Mouse (Mus musculus) yolk sac, embryonic 10.5 days (tissue): Measurements from ENCODE around the gene Slc39a11.
A peak's percentile ranks its signal among the peaks of the same experiment; 100 is the strongest.

Experiments
- DNase-seq: peaks from one replicate; pipeline ENCODE4 v3.0.0-alpha.2; 2017; ENCODE audit warnings: low spot score

The Slc39a11 gene

DNA sequence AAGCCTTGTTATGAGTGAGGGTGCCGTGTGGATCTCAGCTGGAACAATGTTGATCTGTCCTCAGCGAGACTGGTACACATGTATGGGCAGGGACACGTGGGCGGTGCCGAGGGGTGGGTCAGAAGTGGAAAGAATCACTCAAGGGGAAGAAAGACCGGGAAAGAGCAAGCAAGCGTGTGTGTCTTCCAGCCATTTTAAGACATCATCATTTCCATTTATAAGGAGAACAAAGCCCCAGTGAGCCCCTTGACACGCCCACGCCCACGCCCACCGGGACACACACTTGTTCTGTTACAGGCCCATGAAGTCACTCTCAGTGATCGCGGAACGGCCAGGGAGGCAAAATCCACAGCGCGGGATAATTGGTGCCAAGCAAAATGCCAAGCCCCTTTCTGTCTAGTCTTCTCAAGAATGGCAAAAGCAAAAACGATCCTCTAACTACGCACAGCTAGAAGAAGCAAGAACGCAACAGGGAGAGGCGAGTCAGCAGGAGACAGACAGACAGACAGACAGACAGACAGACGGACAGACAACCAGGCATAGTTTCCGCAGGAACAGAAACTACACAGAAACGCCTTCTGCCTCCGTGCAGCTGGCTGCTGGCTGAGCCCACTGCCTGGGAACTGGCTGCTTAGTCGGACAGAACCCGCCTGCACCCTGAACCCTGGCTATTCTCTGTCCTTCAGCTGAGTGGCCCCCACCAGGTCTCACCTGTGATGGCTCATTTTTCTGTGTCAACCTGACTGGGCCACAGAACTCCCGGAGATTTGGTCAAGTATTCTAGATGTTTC is 364.7 kb downstream of the Slc39a11 start:
- DNase-seq = no peak

DNA sequence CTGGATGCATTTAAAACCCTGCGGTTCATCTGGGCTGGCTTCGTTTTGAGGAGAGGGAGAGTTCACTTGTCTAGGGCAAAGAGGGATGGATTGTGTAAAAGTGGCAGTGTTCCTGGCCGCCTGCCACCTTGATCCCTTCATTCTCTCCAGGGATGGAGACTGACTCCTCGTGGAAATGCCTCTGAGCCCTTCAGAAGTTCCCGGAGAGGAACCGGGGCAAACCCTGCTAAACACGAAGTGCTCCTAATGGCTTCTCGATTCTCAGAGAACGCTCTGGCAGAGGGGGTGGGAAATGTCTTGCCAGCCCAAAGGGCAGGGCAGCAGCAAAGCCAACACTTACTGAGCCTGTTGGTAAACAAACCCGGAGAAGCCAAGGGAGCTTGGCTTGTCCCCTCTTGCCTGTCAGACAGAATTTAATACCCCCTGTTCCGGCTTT is 366.5 kb downstream of the Slc39a11 start:
- no peak for DNase-seq

DNA sequence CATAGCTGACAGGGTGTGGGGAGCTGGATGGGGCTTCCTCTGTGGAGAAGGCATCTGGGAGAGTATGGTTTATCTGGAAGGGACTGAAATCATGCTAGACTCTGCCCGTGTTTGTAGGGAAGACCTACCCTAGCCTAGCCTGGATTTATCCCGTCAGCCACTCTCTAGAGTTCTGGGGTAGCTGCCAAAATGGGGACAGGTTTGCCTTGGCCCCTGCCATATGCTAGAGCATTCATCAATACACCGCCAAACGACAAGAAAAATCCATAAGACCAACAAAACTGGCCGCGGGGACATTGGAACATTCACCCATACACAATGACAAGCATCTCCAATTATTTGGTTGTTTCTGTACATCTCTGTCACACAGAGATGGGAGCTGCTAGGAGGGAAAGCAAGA is 371.6 kb downstream of the Slc39a11 start:
- no peak for DNase-seq

DNA sequence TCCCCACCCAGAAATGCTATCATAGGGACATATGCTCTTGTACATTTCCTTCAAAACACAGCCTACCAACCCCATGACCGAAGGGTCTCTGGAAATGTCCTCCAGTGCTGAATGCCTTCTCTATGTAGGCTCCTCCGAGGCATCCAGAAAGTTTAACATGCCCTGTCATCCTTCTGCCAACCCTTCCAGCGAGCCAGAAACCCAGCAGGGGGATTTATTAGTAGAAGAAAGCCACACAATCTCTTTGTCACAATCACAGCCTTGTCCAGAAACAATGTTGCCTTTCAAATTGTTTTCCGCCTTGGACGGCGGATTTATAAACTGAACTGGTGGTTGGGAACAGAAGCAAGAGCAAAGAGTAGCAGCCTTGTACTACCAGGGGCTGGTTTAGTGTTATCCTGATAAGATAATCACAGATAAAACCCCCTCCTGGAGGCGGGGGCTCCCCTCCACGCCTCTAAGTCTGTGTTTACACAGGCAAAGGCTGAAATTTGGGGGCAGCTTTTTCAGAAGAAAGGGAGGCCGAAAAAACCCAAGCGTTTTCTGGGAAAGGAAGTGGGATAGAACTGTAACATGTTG is 372.8 kb downstream of the Slc39a11 start:
- DNase-seq = no peak

DNA sequence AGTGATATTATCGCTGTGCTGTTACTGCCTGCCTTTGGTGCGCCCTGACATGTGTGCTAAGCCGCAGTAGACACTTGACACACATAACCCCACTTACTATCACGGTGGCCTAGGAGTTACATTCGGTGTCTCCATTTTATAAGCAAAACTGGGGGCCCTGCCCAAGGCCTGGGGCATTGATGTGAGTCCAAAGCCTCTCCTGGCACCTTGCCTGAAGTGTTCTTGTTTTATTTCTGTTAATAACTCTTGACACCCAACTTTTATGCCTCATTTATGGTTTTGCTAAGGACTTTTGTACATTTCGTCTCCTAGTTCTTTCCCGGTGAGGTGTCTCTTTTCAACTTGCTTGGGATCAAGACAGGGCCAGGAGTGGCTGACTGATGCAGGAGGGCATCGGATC is 373.4 kb downstream of the Slc39a11 start:
- DNase-seq = no peak

DNA sequence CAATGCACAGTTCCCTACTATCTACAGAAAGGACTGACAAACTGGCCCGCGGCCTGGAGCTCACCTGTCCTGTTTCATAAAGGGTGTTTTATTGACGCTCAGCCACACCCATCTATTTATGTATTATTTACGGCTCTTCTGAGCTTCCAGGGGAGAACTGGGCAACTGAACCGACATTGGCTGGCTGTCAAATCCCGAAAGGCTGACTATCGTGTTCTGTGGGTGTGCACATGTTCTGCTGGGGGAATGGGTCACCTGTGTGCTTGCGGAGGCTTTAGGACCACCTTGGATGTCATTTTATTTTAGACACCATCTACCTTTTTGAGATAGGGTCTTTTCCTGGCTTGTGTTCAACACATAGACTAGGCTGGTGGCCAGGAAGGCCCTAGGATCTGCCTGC is 375.8 kb downstream of the Slc39a11 start:
- DNase-seq = no peak

DNA sequence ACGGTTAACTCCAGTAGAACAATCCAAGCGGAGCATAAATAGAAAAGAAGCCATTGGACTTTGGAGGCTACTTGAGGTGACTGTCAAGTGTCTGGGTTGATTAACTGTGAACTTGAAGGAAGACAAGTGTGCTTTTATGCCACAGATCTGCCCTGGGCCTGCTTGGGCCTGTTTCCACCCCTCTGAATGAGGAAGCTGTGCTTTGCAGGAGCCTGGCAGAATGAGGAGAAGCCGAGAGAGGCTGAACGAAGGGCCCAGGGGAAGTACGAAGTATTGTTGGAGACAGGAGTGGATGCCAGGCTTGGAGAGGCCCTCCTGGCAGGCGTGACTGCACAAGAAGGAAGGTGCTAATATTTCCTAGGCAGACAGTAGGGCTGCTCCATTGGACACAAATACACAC is 378.0 kb downstream of the Slc39a11 start:
- DNase-seq = no peak

DNA sequence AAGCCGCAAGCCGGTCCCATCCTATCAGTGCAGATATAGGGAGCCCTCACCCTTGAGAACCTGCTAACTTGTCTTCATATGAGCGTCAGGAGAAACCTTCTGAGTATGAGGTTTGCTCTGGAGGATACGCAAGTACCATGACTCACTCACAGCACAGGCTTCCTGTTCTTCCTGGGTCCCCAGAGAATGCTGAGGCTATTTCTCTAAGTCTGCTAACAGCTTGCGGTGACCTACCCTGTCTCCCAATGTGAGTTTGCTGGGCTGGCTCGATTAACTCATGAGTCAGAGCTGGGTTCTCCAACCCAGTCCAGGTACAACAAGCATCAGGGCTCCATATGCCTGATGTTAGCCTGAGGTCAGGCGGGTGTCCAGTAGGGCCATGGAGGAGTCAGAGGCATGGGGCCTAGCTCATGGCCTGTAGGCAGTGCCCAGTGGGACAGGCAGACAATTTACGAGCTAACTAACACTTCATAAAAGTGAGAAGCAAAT is 381.0 kb downstream of the Slc39a11 start:
- no peak for DNase-seq

DNA sequence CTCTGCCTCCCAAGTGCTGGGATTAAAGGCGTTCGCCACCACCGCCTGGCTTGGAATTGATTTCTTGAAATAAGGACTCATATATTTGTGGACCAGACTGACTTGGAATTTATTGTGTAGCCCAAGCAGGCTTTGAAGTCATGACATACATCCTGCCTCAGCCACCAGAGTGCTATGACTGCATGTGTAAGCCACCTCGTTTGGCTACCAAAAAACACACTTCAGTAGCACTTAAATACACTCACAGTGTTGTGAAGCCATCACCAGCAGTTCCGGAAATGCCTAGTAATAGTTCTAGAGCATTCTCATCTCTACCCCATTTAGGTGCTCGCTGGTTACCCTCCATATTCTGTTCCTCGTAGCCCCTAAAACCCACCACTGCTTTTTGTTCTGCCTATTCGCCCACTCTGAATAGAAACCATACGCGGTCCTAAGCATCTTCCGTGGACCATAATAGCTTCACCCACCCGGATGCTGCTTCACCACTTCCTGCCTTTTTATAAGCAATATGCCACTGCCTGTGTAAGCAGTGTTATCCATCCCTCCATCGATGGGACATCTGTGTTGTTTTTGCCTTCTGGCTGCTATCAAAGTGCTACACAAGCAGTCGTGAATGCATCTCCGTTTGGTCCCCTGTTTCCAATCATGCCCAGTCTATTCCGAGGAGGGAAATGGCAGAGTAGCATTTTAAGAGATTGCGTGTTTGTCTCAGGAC is 382.2 kb downstream of the Slc39a11 start:
- DNase-seq = no peak

DNA sequence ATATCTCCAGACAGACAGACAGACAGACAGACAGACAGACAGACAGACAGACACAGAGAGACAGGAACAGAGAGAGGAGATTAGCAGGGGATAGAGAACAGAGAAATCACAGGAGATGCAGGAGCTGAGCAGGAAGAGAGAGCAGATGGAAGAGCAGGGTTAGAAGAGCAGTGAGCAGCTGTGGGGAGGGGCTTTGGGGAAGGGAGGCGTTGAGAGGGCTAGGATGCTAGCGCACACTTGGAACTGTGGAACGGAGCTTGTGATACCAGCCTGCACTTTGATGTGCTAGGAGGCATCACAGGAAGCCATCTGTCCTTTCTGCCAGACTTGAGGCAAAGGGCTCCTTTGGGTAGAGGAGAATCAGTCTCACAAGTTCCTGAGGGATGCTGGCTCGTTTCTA is 383.2 kb downstream of the Slc39a11 start:
- no peak for DNase-seq

DNA sequence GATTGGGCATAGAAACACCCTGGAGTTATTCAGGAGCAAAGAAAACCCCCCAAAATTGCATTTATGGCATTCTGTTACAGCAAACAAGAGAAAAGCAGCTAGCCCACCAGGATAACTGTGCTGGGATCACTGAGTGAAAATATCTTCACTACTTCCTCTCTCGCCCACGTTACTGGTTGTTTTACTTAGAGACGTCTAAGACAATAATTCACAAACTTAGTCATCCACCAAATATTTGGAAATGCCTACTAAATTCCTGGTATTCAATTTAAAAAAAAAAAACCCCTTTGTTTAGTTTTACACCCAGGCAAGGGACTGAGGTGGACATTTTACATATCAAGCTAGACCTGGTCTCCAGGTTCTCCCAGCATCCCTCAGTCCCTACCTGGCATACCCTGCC is 384.3 kb downstream of the Slc39a11 start:
- no peak for DNase-seq

DNA sequence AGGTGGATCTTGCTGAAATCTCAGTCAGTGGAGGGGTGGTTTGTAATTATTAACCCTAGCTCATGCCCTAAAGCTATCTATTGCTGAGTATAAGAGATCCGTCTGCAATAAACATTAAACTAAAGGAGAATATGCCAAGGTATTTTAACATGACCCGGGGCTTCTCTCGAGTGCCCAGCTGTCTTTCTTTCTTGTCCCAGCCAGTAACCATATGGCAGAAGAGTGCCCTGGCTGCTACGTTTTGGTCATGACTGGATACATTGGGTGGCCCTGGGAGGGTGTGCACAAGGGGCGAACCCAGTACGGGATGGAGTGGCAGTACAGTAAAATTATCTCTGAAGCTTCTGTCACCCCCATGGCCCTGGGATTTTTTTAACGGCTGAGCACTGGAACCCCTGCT is 385.9 kb downstream of the Slc39a11 start:
- DNase-seq = no peak

DNA sequence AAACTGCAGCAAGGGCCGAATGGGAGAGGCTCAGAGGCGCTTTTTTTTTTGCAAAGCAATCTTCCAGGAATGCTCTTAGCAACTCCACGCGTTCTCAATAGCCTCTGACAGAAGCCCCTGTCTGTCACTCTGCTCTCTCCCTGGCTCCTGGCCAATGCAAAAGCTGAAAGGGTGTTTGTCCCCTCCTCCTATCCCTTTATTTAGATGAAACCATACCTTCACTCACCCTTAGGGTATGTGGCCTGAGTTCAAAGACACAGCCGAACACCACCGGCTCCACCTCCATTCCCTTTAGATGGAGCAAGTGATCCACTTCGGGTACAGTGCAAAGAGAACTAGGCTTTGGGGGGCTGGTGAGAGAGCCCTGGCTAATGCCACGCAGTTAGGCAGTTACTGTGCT is 387.8 kb downstream of the Slc39a11 start:
- DNase-seq = no peak

DNA sequence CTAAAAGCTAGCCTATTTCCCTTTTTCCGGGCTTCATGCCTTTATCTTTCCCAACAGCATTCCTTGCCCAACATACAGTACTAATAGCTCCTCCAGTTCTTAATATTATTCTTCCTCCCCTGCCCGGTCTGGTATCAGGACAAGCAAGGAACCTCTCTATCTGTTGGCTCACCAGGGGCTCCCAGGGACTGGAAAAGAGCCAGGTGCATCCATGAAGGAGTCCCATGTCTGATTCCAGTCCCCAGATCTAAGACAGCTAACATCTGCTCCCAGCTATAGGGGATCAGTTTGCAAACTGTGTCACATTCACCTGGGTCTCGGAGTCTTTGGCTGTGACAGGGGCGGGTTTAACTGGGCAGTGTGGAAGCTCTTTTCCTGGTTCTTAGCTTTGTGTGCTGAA is 388.5 kb downstream of the Slc39a11 start:
- DNase-seq = no peak

DNA sequence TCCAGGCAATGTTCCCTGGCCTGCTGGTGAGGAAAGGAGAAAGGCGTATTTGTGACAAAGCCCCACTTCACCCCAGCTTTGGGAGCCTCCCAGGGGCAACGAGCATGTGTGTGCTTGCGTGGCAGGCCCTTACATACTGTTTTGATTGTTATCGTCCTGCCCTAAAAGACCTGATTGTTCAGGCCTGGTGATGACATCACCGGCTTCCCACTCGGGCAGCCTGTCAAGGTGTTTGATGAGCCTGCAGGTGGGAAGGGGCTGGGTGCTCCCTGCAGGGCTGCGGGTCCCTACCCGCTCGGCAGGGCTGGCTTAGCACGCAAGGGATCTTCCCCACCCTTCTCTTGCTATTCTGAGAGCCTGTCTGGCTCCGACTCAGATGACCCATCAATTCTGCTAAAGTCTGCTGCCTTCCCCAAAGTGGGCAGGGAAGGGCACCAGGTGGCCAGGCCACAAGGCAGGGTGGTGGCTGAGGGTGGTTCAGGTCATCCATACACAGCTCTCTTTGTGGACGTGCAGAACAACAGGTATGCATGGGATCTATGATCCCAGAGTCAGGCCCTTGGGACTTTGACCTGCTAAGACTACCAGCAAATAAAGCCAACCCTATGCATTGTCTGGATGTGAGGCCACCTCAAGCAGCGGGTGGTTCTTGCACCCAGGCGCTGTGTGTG is 390.0 kb downstream of the Slc39a11 start:
- peak; percentile 56 for DNase-seq

DNA sequence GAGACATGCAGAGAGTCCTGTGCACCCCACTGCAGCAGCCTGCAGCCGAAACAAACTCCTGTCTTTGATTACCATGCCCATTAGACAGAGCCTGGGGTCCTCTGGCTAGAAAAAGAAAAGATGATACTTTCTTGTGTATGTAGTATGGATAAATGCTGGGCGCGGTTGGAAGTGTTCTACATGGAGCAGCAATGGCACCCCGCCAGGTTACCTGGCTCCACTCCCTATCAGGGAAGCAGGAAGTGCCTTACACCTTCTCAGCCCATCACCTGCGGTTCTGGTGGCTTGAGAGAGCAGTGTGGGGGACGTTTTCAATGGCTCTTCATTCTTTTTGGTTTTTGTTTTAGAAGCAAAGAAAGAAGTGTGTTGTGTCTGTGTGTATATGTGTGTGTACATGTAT is 391.9 kb downstream of the Slc39a11 start:
- DNase-seq = no peak

DNA sequence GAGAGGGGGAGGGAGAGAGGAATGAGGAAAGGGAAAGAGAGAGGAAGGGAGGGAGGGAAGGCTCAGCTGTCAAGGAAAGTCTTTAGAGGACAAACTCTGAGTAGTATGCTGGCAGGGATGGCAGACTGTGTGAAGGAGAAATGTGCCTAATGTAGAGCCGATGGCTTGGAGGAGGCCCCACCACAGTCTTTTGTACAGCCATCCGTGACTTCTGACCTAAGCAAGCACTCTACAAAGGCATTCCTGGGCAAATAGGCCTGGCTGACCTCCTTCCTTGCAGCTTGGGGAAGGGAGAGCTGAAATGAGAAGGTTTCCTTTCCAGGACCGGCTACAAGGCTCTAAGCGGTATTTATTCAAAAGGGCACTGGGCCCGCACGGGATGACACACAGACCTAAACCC is 395.2 kb downstream of the Slc39a11 start:
- DNase-seq = no peak

DNA sequence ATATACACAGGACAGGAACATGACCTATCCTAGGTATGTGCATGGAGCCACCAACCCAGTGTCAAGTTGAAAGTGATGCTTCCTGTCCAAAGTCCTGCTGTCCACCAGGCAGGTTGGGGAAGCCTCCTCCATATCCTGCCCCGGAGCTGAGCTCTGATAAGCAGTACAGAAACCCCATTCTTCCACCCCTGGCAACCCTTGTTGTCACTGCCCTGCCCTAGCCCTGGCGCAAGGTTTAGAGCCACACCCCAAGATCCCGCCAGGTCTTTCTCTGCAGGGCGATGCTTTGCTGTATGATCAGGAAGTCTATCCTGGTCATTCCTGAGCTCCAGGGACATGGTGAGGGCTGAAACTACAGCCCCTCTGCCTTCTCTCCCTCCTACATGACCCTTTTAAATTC is 396.7 kb downstream of the Slc39a11 start:
- no peak for DNase-seq

DNA sequence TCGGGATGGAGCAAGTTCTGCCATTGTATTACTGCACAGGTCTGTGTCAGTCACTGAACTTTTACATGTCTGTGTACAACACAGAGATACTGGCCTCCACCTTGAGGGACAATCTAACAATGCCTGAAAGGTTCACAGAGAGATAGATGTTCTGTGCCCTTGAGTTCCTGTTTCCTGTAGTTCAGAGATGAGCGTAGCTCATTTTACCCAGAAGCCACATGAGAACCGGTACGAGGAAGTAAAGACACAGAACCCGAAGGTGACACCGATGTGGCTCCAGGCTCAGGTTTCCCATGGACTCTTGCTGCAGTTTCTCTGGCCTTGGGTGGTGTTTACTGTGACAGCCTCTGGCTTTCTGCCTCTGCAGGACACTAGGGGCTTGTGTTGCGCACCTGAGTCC is 398.7 kb downstream of the Slc39a11 start:
- no peak for DNase-seq

DNA sequence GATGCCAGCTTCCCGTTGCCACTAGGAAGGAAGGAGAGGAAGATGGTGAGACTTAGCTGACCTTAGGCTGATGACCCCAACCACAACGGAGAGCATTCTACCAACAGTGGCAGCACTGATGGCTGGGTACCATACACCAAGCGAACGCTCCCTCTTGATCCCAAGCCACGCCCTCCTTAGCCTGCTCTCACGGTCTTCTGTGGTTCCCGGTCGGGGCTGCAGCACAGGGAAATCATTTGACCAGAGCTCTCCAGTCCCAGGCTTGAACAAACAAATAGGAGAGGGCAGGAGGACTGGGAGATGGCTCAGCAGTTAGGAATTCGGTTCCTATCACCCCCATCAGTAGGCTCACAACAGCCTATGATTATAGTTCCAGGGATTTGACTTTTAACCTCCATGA is 403.4 kb downstream of the Slc39a11 start:
- peak; percentile 37 for DNase-seq

DNA sequence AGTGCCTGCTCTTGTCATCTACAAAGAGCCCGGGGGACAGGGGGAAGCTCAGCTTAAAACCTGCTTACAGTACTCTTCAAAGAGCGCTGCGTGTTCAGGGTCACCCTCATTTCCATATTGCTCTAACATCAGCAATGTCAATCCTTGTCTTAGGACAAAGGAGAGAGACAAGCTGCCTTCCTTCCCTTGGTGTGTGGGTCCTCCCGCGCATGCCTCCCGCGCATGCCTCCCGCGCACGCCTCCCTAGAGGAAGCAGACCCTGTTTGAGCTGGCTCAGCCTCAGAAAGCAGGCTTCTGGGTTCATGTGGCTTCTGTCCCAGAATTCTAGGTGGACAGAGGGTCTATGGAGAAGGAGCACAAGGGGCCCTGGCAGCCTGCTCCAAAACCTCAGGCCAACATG is 404.2 kb downstream of the Slc39a11 start:
- DNase-seq = no peak

DNA sequence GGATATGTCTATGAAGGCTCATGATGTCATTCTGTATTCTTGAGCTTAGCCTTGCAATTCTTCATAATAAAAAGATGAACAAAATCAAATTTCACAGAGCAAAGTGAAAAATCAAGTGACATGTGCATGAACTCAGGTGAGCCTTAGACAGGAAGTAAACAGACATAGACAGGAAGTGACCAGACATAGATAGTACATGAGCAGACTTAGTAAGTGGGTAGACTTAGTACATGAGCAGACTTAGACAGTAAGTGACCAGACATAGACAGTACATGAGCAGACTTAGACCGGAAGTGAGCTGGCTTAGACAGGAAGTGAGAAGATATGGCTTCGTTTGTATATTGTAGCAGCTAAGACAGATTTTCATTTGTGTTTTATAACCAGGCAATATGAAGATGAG is 415.4 kb downstream of the Slc39a11 start:
- no peak for DNase-seq

DNA sequence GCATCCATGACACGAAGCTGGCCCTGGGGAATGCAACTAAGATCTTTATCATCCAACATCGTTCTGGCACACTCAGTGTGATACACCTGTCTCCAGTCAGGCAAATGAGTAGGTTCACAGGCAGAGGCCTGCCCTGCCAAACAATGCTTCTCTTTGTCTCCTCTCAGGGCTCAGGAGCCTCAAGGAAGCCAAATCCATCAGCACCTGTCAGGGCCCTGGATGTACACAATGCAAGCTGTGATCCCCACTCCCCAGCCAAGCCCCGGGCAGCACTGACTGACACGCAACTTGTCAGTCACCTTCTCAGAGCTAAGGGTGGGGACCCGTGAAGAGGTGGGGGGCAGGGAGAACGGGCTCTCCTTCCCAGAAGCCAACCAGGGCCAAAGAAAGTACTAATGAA is 417.8 kb downstream of the Slc39a11 start:
- no peak for DNase-seq
